Mouse (Mus musculus) hindbrain, embryonic 14.5 days (tissue): Measurements from ENCODE around the gene Lpin2. TPM values are rescaled to one million over a fixed set of nuclear protein-coding genes. Genes with fewer than 3 reads are reported as not detected.

Source experiments
- ATAC-seq: fragments of 200-750 bp; cut with Nextera tagmentation; 2 replicates; pipeline ENCODE4 v1.8.0; 2017; ENCODE audit warnings: moderate number of reproducible peaks, mild to moderate bottlenecking, moderate TSS enrichment, moderate library complexity; ENCODE audit not compliant: low FRiP score
- DNase-seq: peaks from one replicate; pipeline ENCODE4 v3.0.0-alpha.2; 2015; ENCODE audit warnings: low spot score
- H3K27ac ChIP-seq: fragments of 300-500 bp; sonication (generic); 2 replicates; pipeline ENCODE4 v1.5.1; 2014; ENCODE audit warnings: mild to moderate bottlenecking, moderate library complexity
- H3K27me3 ChIP-seq: fragments of 300-500 bp; sonication (generic); 2 replicates; pipeline ENCODE4 v1.6.1; 2014; ENCODE audit warnings: mild to moderate bottlenecking, low read length, mixed read lengths; ENCODE audit not compliant: control insufficient read depth, insufficient read depth
- H3K36me3 ChIP-seq: fragments of 300-500 bp; sonication (generic); replicated peaks from 2 replicates; pipeline ENCODE4 v1.6.1; 2014; ENCODE audit not compliant: control insufficient read depth, insufficient read depth
- H3K4me1 ChIP-seq: fragments of 300-500 bp; sonication (generic); replicated peaks from 2 replicates; pipeline ENCODE4 v1.6.1; 2014; ENCODE audit warnings: antibody characterized with exemption, low read length, mixed read lengths; ENCODE audit not compliant: control insufficient read depth, insufficient read depth
- H3K4me2 ChIP-seq: fragments of 300-500 bp; sonication (generic); replicated peaks from 2 replicates; pipeline ENCODE4 v1.6.1; 2014; ENCODE audit warnings: mild to moderate bottlenecking, moderate library complexity
- H3K4me3 ChIP-seq: fragments of 300-500 bp; sonication (generic); replicated peaks from 2 replicates; pipeline ENCODE4 v1.5.1; 2014; ENCODE audit warnings: mild to moderate bottlenecking, low read length
- H3K9ac ChIP-seq: fragments of 300-500 bp; sonication (generic); 2 replicates; pipeline ENCODE4 v1.6.1; 2014
- H3K9me3 ChIP-seq: fragments of 300-500 bp; sonication (generic); 2 replicates; pipeline ENCODE4 v1.6.1; 2016; ENCODE audit warnings: low read length; ENCODE audit not compliant: control insufficient read depth
- WGBS: fragments of 180-500 bp; shearing (Covaris S2); extraction: QIAGEN DNeasy Blood & Tissue Kit; methylation state at CpG from one replicate; pipeline ENCODE4 v1.1.7; 2014; 5-methylcytosine and 5-hydroxymethylcytosine counted together
- polyA plus RNA-seq: library from polyadenylated mRNA; unstranded; fragments of >200 nt; fragmentation: Nextera tagmentation; extraction: Ambion mirVana; gene quantifications from 2 replicates; pipeline ENCODE4 v1.2.1, GENCODE M21; 2014

Gene Lpin2
- polyA plus RNA-seq, 1 experiment from 2014 or later, result 44.1 TPM

- Histone ChIP-seq H3K27me3 (no peaks in the 10 kb centered on the region), H3K4me2 (no peak overlapping the region), H3K9ac (no peak overlapping the region), H3K9me3 (no peaks in the 10 kb centered on the region), H3K4me1 (no peaks in the 10 kb centered on the region), H3K27ac (no peak overlapping the region), H3K4me3 (no peak overlapping the region), H3K36me3 (no peaks in the 10 kb centered on the region)
- ATAC-seq, result no peak
- DNase-seq, result no peak
- WGBS, result 96% methylated on average over 6 of the region's 6 CpGs
Observed at GRCm38 (mm10) chr17:71277701-71278491, 95.5 kb downstream of the Lpin2 start.

GRCm38 (mm10) chr17:71282716-71283115, 100.4 kb downstream of the Lpin2 start:
- no peak overlapping the region for H3K9ac ChIP-seq
- ATAC-seq (no peak), DNase-seq (no peak)
- no peak overlapping the region for H3K4me2 ChIP-seq
- H3K9me3 ChIP-seq, result no peaks in the 10 kb centered on the region
- no peaks in the 10 kb centered on the region for H3K36me3 ChIP-seq
- H3K27ac ChIP-seq, result no peak overlapping the region
- H3K27me3 ChIP-seq, result no peaks in the 10 kb centered on the region
- H3K4me3 ChIP-seq, result no peak overlapping the region
- 89% methylated on average over 9 of the region's 9 CpGs for WGBS
- H3K4me1 ChIP-seq, result no peaks in the 10 kb centered on the region

GRCm38 (mm10) chr17:71283237-71283636, 100.9 kb downstream of the Lpin2 start:
- no peak overlapping the region for H3K4me3 ChIP-seq
- H3K36me3 ChIP-seq, result no peaks in the 10 kb centered on the region
- DNase-seq (no peak), ATAC-seq (no peak)
- no peak overlapping the region for H3K9ac ChIP-seq
- H3K4me1 ChIP-seq, result no peaks in the 10 kb centered on the region
- H3K9me3 ChIP-seq, result no peaks in the 10 kb centered on the region
- no peak overlapping the region for H3K27ac ChIP-seq
- 77% methylated on average over 4 of the region's 4 CpGs for whole genome bisulfite sequencing
- H3K27me3 ChIP-seq, result no peaks in the 10 kb centered on the region
- no peak overlapping the region for H3K4me2 ChIP-seq

- WGBS, result 82% methylated on average over 6 of the region's 6 CpGs
- DNase-seq (no peak), ATAC-seq (no peak)
- H3K27ac ChIP-seq, result no peak overlapping the region
- H3K27me3 ChIP-seq, result no peaks in the 10 kb centered on the region
- no peaks in the 10 kb centered on the region for H3K4me1 ChIP-seq
- H3K9me3 ChIP-seq, result no peaks in the 10 kb centered on the region
- H3K36me3 ChIP-seq, result no peaks in the 10 kb centered on the region
- no peak overlapping the region for H3K4me3 ChIP-seq
- no peak overlapping the region for H3K4me2 ChIP-seq
- no peak overlapping the region for H3K9ac ChIP-seq
Observed at GRCm38 (mm10) chr17:71284890-71285289, 102.5 kb downstream of the Lpin2 start.

GRCm38 (mm10) chr17:71285929-71286328, 103.6 kb downstream of the Lpin2 start:
- Histone ChIP-seq H3K4me1 (no peaks in the 10 kb centered on the region), H3K4me3 (no peak overlapping the region), H3K36me3 (no peaks in the 10 kb centered on the region), H3K27ac (no peak overlapping the region), H3K9ac (no peak overlapping the region), H3K27me3 (no peaks in the 10 kb centered on the region), H3K9me3 (no peaks in the 10 kb centered on the region), H3K4me2 (no peak overlapping the region)
- no peak for DNase-seq
- no peak for ATAC-seq
- WGBS, result 74% methylated on average over 6 of the region's 6 CpGs

- WGBS, result 98% methylated on average over 7 of the region's 7 CpGs
- no peak overlapping the region for H3K4me2 ChIP-seq
- H3K9ac ChIP-seq, result no peak overlapping the region
- no peak overlapping the region for H3K27ac ChIP-seq
- H3K4me3 ChIP-seq, result no peak overlapping the region
- H3K9me3 ChIP-seq, result no peaks in the 10 kb centered on the region
- H3K4me1 ChIP-seq, result no peaks in the 10 kb centered on the region
- no peak for ATAC-seq
- no peaks in the 10 kb centered on the region for H3K36me3 ChIP-seq
- no peaks in the 10 kb centered on the region for H3K27me3 ChIP-seq
- DNase-seq, result no peak
Observed at GRCm38 (mm10) chr17:71287586-71287985, 105.2 kb downstream of the Lpin2 start.

GRCm38 (mm10) chr17:71288145-71288758, 105.9 kb downstream of the Lpin2 start:
- H3K27me3 ChIP-seq, result no peaks in the 10 kb centered on the region
- H3K36me3 ChIP-seq, result no peaks in the 10 kb centered on the region
- H3K27ac ChIP-seq, result no peak overlapping the region
- no peaks in the 10 kb centered on the region for H3K9me3 ChIP-seq
- no peak overlapping the region for H3K4me3 ChIP-seq
- H3K9ac ChIP-seq, result no peak overlapping the region
- ATAC-seq (no peak), DNase-seq (no peak)
- no peaks in the 10 kb centered on the region for H3K4me1 ChIP-seq
- no peak overlapping the region for H3K4me2 ChIP-seq
- WGBS, result 93% methylated on average over 11 of the region's 11 CpGs

GRCm38 (mm10) chr17:71288808-71289548, 106.6 kb downstream of the Lpin2 start:
- ATAC-seq (no peak), DNase-seq (no peak)
- 93% methylated on average over 10 of the region's 10 CpGs for WGBS
- Histone ChIP-seq H3K27me3 (no peaks in the 10 kb centered on the region), H3K27ac (no peak overlapping the region), H3K9me3 (no peaks in the 10 kb centered on the region), H3K4me2 (no peak overlapping the region), H3K36me3 (no peaks in the 10 kb centered on the region), H3K4me3 (no peak overlapping the region), H3K9ac (no peak overlapping the region), H3K4me1 (no peaks in the 10 kb centered on the region)

- no peak overlapping the region for H3K4me3 ChIP-seq
- H3K9me3 ChIP-seq, result no peaks in the 10 kb centered on the region
- H3K9ac ChIP-seq, result no peak overlapping the region
- no peak overlapping the region for H3K27ac ChIP-seq
- no peak overlapping the region for H3K4me2 ChIP-seq
- H3K4me1 ChIP-seq, result no peaks in the 10 kb centered on the region
- no peaks in the 10 kb centered on the region for H3K27me3 ChIP-seq
- H3K36me3 ChIP-seq, result no peaks in the 10 kb centered on the region
- DNase-seq (no peak), ATAC-seq (no peak)
- 82% methylated on average over 6 of the region's 6 CpGs for WGBS
Observed at GRCm38 (mm10) chr17:71289572-71290176, 107.3 kb downstream of the Lpin2 start.
